Mouse (Mus musculus) bone marrow macrophage, adult 2 months (primary cell): ENCODE results near the gene Tmem163. TPM values are rescaled to one million over a fixed set of nuclear protein-coding genes. Genes with fewer than 3 reads are reported as not detected.

Experiments used
- H3K27ac ChIP-seq: 2 replicates; pipeline ENCODE4 v1.5.1; 2012; ENCODE audit warnings: low read depth, low read length; ENCODE audit not compliant: insufficient read depth
- H3K4me1 ChIP-seq: 2 replicates; pipeline ENCODE4 v1.6.1; 2012; ENCODE audit warnings: low read length; ENCODE audit not compliant: control insufficient read depth, insufficient read depth
- H3K4me3 ChIP-seq: 2 replicates; pipeline ENCODE4 v1.5.1; 2012; ENCODE audit warnings: mild to moderate bottlenecking, low read length, moderate library complexity; ENCODE audit not compliant: insufficient read depth
- CTCF ChIP-seq: IDR thresholded peaks from 2 replicates; pipeline ENCODE4 v1.5.1; 2012; ENCODE audit warnings: low read depth, mild to moderate bottlenecking, low read length, moderate library complexity
- POLR2A ChIP-seq: IDR thresholded peaks from 2 replicates; pipeline ENCODE4 v1.6.1; 2012; ENCODE audit warnings: mild to moderate bottlenecking, low read depth, low read length, borderline replicate concordance
- polyA plus RNA-seq: library from polyadenylated mRNA; stranded (reverse); fragments of >200 nt; gene quantifications from 2 replicates; pipeline ENCODE4 v1.2.4, GENCODE M21; 2012; ENCODE audit not compliant: missing spikeins, insufficient read depth, insufficient read length

The Tmem163 gene
- polyA plus RNA-seq, 1 experiment = not detected

- H3K4me1 ChIP-seq = no peaks in the 10 kb centered on the region; the same call in 1 of the 2 replicates
- H3K27ac ChIP-seq = no peak overlapping the region
- H3K4me3 ChIP-seq = no peak overlapping the region
- no peak for TF ChIP-seq CTCF
- TF ChIP-seq POLR2A = no peak
These were observed 170.4 kb downstream of the Tmem163 start for GRCm38 (mm10) chr1:127508921-127509320.

- Histone ChIP-seq H3K4me1 (no peaks in the 10 kb centered on the region; the same call in 1 of the 2 replicates), H3K27ac (no peak overlapping the region), H3K4me3 (no peak overlapping the region)
- TF ChIP-seq CTCF = no peak
These were observed 171.1 kb downstream of the Tmem163 start for GRCm38 (mm10) chr1:127508067-127508739.

GRCm38 (mm10) chr1:127507042-127507650 lies 172.2 kb downstream of the Tmem163 start:
- TF ChIP-seq CTCF (no peak), POLR2A (no peak)
- no peak overlapping the region for H3K27ac ChIP-seq
- H3K4me3 ChIP-seq = no peak overlapping the region
- H3K4me1 ChIP-seq = no peaks in the 10 kb centered on the region

- TF ChIP-seq CTCF (no peak), POLR2A (no peak)
- Histone ChIP-seq H3K27ac (no peak overlapping the region), H3K4me1 (no peaks in the 10 kb centered on the region), H3K4me3 (no peak overlapping the region)
These were observed 178.6 kb downstream of the Tmem163 start for GRCm38 (mm10) chr1:127500701-127501100.

GRCm38 (mm10) chr1:127500219-127500618 lies 179.1 kb downstream of the Tmem163 start:
- TF ChIP-seq POLR2A (no peak), CTCF (peak; percentile 84)
- H3K27ac ChIP-seq = no peak overlapping the region
- no peaks in the 10 kb centered on the region for H3K4me1 ChIP-seq
- H3K4me3 ChIP-seq = no peak overlapping the region

GRCm38 (mm10) chr1:127498746-127499145 lies 180.6 kb downstream of the Tmem163 start:
- TF ChIP-seq CTCF (no peak), POLR2A (no peak)
- Histone ChIP-seq H3K4me3 (no peak overlapping the region), H3K27ac (no peak overlapping the region), H3K4me1 (no peaks in the 10 kb centered on the region)

GRCm38 (mm10) chr1:127496737-127497543 lies 182.4 kb downstream of the Tmem163 start:
- Histone ChIP-seq H3K4me3 (no peak overlapping the region), H3K27ac (no peak overlapping the region), H3K4me1 (no peaks in the 10 kb centered on the region)
- peak; percentile 98 for TF ChIP-seq CTCF
- TF ChIP-seq POLR2A = no peak

- no peaks in the 10 kb centered on the region for H3K4me1 ChIP-seq
- TF ChIP-seq POLR2A (no peak), CTCF (peak; percentile 81)
- no peak overlapping the region for H3K27ac ChIP-seq
- no peak overlapping the region for H3K4me3 ChIP-seq
These were observed 192.2 kb downstream of the Tmem163 start for GRCm38 (mm10) chr1:127487161-127487560.

- no peak overlapping the region for H3K4me3 ChIP-seq
- peak; percentile 83 for TF ChIP-seq CTCF
- no peak for TF ChIP-seq POLR2A
- H3K27ac ChIP-seq = no peak overlapping the region
- H3K4me1 ChIP-seq = no peaks in the 10 kb centered on the region
These were observed 194.5 kb downstream of the Tmem163 start for GRCm38 (mm10) chr1:127484826-127485225.

- TF ChIP-seq CTCF = 0 out of 2 replicates have a peak, but pooled peaks have one; percentile 24
- no peak for TF ChIP-seq POLR2A
- H3K27ac ChIP-seq = no peak overlapping the region
- H3K4me3 ChIP-seq = no peak overlapping the region
- H3K4me1 ChIP-seq = no peaks in the 10 kb centered on the region
These were observed 195.2 kb downstream of the Tmem163 start for GRCm38 (mm10) chr1:127484188-127484587.
